Mouse (Mus musculus): ENCODE results near the gene Myo1d. TPM values are rescaled to one million over a fixed set of nuclear protein-coding genes. Genes with fewer than 3 reads are reported as not detected.

Myo1d gene
- polyA plus RNA-seq, 1 experiment from 2014 or later, result 2.1 TPM

- H3K4me1 ChIP-seq (ENCODE audit: control insufficient read depth, insufficient read depth, low read depth, low read length), result no peaks in the 10 kb centered on the region
- H3K27me3 ChIP-seq (replicated peaks; ENCODE audit: control insufficient read depth, insufficient read depth, low read length), result no peaks in the 10 kb centered on the region
- no peak for ATAC-seq
- no peak overlapping the region for H3K9ac ChIP-seq (ENCODE audit: low read depth, low read length)
- no peaks in the 10 kb centered on the region for H3K36me3 ChIP-seq (ENCODE audit: control insufficient read depth, insufficient read depth, low read length)
- H3K27ac ChIP-seq (ENCODE audit: low read depth, low read length), result no peak overlapping the region
- no peak overlapping the region for H3K4me3 ChIP-seq (ENCODE audit: low read length)
- H3K4me2 ChIP-seq (ENCODE audit: low read length), result no peak overlapping the region
- WGBS, result 68% methylated on average over 1 of the region's 1 CpGs
- no peaks in the 10 kb centered on the region; the same call in 1 of the 2 replicates for H3K9me3 ChIP-seq (ENCODE audit: control insufficient read depth, low read length)
These were observed 184.3 kb downstream of the Myo1d start for GRCm38 (mm10) chr11:80595482-80595881.

GRCm38 (mm10) chr11:80589387-80589786 is 190.4 kb downstream of the Myo1d start:
- no peak overlapping the region for H3K27ac ChIP-seq (ENCODE audit: low read depth, low read length)
- no peaks in the 10 kb centered on the region; the same call in 1 of the 2 replicates for H3K9me3 ChIP-seq (ENCODE audit: control insufficient read depth, low read length)
- 48% methylated on average over 5 of the region's 5 CpGs for WGBS
- no peaks in the 10 kb centered on the region for H3K36me3 ChIP-seq (ENCODE audit: control insufficient read depth, insufficient read depth, low read length)
- H3K27me3 ChIP-seq (replicated peaks; ENCODE audit: control insufficient read depth, insufficient read depth, low read length), result no peaks in the 10 kb centered on the region
- H3K4me2 ChIP-seq (ENCODE audit: low read length), result no peak overlapping the region
- H3K4me3 ChIP-seq (ENCODE audit: low read length), result no peak overlapping the region
- no peak for ATAC-seq
- no peaks in the 10 kb centered on the region for H3K4me1 ChIP-seq (ENCODE audit: control insufficient read depth, insufficient read depth, low read depth, low read length)
- no peak overlapping the region for H3K9ac ChIP-seq (ENCODE audit: low read depth, low read length)

GRCm38 (mm10) chr11:80585761-80586160 is 194.1 kb downstream of the Myo1d start:
- H3K27ac ChIP-seq (ENCODE audit: low read depth, low read length), result no peak overlapping the region
- no peak overlapping the region for H3K4me3 ChIP-seq (ENCODE audit: low read length)
- H3K9me3 ChIP-seq (ENCODE audit: control insufficient read depth, low read length), result no peaks in the 10 kb centered on the region
- H3K9ac ChIP-seq (ENCODE audit: low read depth, low read length), result no peak overlapping the region
- H3K36me3 ChIP-seq (ENCODE audit: control insufficient read depth, insufficient read depth, low read length), result no peaks in the 10 kb centered on the region
- no peak overlapping the region for H3K4me2 ChIP-seq (ENCODE audit: low read length)
- ATAC-seq, result no peak
- no peaks in the 10 kb centered on the region for H3K4me1 ChIP-seq (ENCODE audit: control insufficient read depth, insufficient read depth, low read depth, low read length)
- no peaks in the 10 kb centered on the region for H3K27me3 ChIP-seq (replicated peaks; ENCODE audit: control insufficient read depth, insufficient read depth, low read length)

- Histone ChIP-seq H3K4me2 (ENCODE audit: low read length) (no peak overlapping the region), H3K27me3 (replicated peaks; ENCODE audit: control insufficient read depth, insufficient read depth, low read length) (no peaks in the 10 kb centered on the region), H3K27ac (ENCODE audit: low read depth, low read length) (no peak overlapping the region), H3K9ac (ENCODE audit: low read depth, low read length) (no peak overlapping the region), H3K9me3 (ENCODE audit: control insufficient read depth, low read length) (no peaks in the 10 kb centered on the region), H3K36me3 (ENCODE audit: control insufficient read depth, insufficient read depth, low read length) (no peaks in the 10 kb centered on the region), H3K4me1 (ENCODE audit: control insufficient read depth, insufficient read depth, low read depth, low read length) (no peaks in the 10 kb centered on the region), H3K4me3 (ENCODE audit: low read length) (no peak overlapping the region)
- WGBS, result 55% methylated on average over 11 of the region's 11 CpGs
- ATAC-seq, result no peak
These were observed 194.6 kb downstream of the Myo1d start for GRCm38 (mm10) chr11:80585211-80585610.

- no peak for ATAC-seq
- Histone ChIP-seq H3K27me3 (replicated peaks; ENCODE audit: control insufficient read depth, insufficient read depth, low read length) (no peaks in the 10 kb centered on the region), H3K4me3 (ENCODE audit: low read length) (no peak overlapping the region), H3K4me2 (ENCODE audit: low read length) (no peak overlapping the region), H3K9ac (ENCODE audit: low read depth, low read length) (no peak overlapping the region), H3K4me1 (ENCODE audit: control insufficient read depth, insufficient read depth, low read depth, low read length) (peaks cover 15% of the 10 kb centered on the region), H3K9me3 (ENCODE audit: control insufficient read depth, low read length) (no peaks in the 10 kb centered on the region), H3K27ac (ENCODE audit: low read depth, low read length) (0 out of 2 replicates have a peak overlapping the region, but pooled peaks have one; percentile 6), H3K36me3 (ENCODE audit: control insufficient read depth, insufficient read depth, low read length) (no peaks in the 10 kb centered on the region)
- 79% methylated on average over 3 of the region's 3 CpGs for whole genome bisulfite sequencing
These were observed 199.3 kb downstream of the Myo1d start for GRCm38 (mm10) chr11:80580494-80580893.

GRCm38 (mm10) chr11:80577747-80578640 is 201.8 kb downstream of the Myo1d start:
- Histone ChIP-seq H3K27me3 (replicated peaks; ENCODE audit: control insufficient read depth, insufficient read depth, low read length) (no peaks in the 10 kb centered on the region), H3K4me2 (ENCODE audit: low read length) (peak overlapping the region; percentile 39), H3K4me1 (ENCODE audit: control insufficient read depth, insufficient read depth, low read depth, low read length) (peaks cover 15% of the 10 kb centered on the region), H3K9ac (ENCODE audit: low read depth, low read length) (peak overlapping the region; percentile 43; the same call in 1 of the 2 replicates), H3K27ac (ENCODE audit: low read depth, low read length) (peak overlapping the region; percentile 87), H3K36me3 (ENCODE audit: control insufficient read depth, insufficient read depth, low read length) (no peaks in the 10 kb centered on the region), H3K4me3 (ENCODE audit: low read length) (0 out of 2 replicates have a peak overlapping the region, but pooled peaks have one; percentile 8), H3K9me3 (ENCODE audit: control insufficient read depth, low read length) (no peaks in the 10 kb centered on the region)
- 10% methylated on average over 14 of the region's 14 CpGs for WGBS
- peak; percentile 95 for ATAC-seq

GRCm38 (mm10) chr11:80575794-80576193 is 204.0 kb downstream of the Myo1d start:
- no peak overlapping the region for H3K4me2 ChIP-seq (ENCODE audit: low read length)
- H3K27ac ChIP-seq (ENCODE audit: low read depth, low read length), result no peak overlapping the region

GRCm38 (mm10) chr11:80566286-80566685 is 213.5 kb downstream of the Myo1d start:
- H3K27ac ChIP-seq (ENCODE audit: low read depth, low read length), result peak overlapping the region; percentile 33; the same call in 1 of the 2 replicates
- peaks cover 18% of the 10 kb centered on the region for H3K4me1 ChIP-seq (ENCODE audit: control insufficient read depth, insufficient read depth, low read depth, low read length)

More at GRCm38 (mm10) chr11:80575794-80576193, 204.0 kb downstream of the Myo1d start:
- no peak for ATAC-seq
- H3K9ac ChIP-seq (ENCODE audit: low read depth, low read length), result no peak overlapping the region
- no peaks in the 10 kb centered on the region for H3K36me3 ChIP-seq (ENCODE audit: control insufficient read depth, insufficient read depth, low read length)
- no peaks in the 10 kb centered on the region for H3K9me3 ChIP-seq (ENCODE audit: control insufficient read depth, low read length)
- peaks cover 15% of the 10 kb centered on the region for H3K4me1 ChIP-seq (ENCODE audit: control insufficient read depth, insufficient read depth, low read depth, low read length)
- whole genome bisulfite sequencing, result 81% methylated on average over 3 of the region's 3 CpGs
- H3K4me3 ChIP-seq (ENCODE audit: low read length), result no peak overlapping the region
- H3K27me3 ChIP-seq (replicated peaks; ENCODE audit: control insufficient read depth, insufficient read depth, low read length), result no peaks in the 10 kb centered on the region

More at GRCm38 (mm10) chr11:80566286-80566685, 213.5 kb downstream of the Myo1d start:
- Histone ChIP-seq H3K4me3 (ENCODE audit: low read length) (no peak overlapping the region), H3K9ac (ENCODE audit: low read depth, low read length) (no peak overlapping the region), H3K27me3 (replicated peaks; ENCODE audit: control insufficient read depth, insufficient read depth, low read length) (no peaks in the 10 kb centered on the region), H3K36me3 (ENCODE audit: control insufficient read depth, insufficient read depth, low read length) (no peaks in the 10 kb centered on the region), H3K4me2 (ENCODE audit: low read length) (no peak overlapping the region), H3K9me3 (ENCODE audit: control insufficient read depth, low read length) (no peaks in the 10 kb centered on the region)
- 39% methylated on average over 3 of the region's 3 CpGs for WGBS
- 0 out of 2 replicates have a peak, but pooled peaks have one; percentile 37 for ATAC-seq

Measured in hindbrain, embryonic 16.5 days (tissue).